Mouse (Mus musculus): ENCODE data around the gene Myo5a. TPM values are rescaled to one million over a fixed set of nuclear protein-coding genes. Genes with fewer than 3 reads are reported as not detected.

Myo5a gene
- total RNA-seq (2021): 100 to 1,000 TPM; 307 to 308 TPM
- long read RNA-seq, experiment 1, partial matches to known transcripts: 23 of 122 reads
- long read RNA-seq, experiment 1, other reads (novel, unspliced or antisense): 97 of 122 reads
- long read RNA-seq, experiment 2, partial matches to known transcripts: 20 of 120 reads
- long read RNA-seq, experiment 2, other reads (novel, unspliced or antisense): 97 of 120 reads

DNA sequence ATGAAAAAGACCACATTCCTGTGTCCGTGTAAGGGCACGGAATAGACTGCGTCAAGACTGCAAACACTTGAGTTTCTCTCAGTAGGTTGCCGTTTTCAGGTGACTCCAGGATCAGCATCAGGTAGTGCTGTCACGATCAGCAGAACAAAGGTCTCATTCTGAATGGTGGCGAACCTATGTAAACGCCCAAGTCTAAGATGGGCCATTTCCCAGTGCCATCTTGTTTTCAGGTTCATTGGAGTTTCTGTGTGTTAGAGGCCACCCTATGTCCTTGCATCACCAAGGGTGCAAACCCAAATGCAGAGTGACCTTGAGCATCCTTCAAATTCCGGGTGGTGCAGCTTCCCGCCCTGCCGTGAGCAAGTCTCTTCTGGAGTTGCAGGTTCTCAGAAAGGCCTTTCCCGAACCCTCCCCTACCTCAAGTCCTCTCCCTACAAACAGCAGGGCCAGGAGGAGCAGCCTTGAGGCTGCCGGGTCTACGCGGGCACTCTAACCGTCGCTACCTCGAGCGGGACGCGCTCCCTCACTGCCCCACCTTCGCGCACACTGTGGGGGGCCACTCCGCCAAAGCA is at the start of gene Myo5a:
Gene Myo5a (plus strand): TSS at position 559 of the 572 bp plus-strand sequence.
- Histone ChIP-seq H3K27ac (peak within 1 kb of the TSS; percentile 99), H3K4me3 (peak within 1 kb of the TSS; percentile 91)
- TF ChIP-seq CTCF (IDR thresholded peaks at IDR 0.05): no peak
- DNase-seq (ENCODE audit: extremely low spot score in 1 of 2, low spot score in 2 of 2): no peak
- intact Hi-C loops (cut with DNase I): loop anchor here (2.0 to 5.0 kb wide), 3 partner anchors 18 to 127 kb away; no protein-coding TSS in a partner anchor

DNA sequence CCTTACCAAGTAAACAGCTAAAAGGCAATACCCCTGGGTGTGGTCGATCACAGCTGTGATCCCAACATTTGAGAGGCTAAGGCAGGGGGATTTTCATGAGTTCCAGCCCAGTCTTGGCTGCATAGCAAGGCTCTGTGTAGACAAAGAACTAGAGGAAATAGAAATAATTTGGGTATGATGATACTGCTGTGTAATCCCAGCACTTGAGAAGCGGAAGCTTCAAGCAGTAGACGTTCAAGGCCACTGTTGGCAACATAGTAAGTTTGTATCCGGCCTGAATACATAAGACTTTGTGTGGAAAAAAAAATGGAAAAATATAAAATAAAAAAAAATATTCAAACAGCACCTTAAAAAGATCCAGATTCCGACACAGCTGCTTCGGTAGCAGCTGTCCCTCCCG is 48.3 kb upstream of the Myo5a start:
- no peak for DNase-seq (ENCODE audit: extremely low spot score in 1 of 2, low spot score in 2 of 2)
- H3K4me3 ChIP-seq: no peak overlapping the region
- intact Hi-C loops (cut with DNase I): no loop called here
- no peak overlapping the region for H3K27ac ChIP-seq
- no peak for TF ChIP-seq CTCF (IDR thresholded peaks at IDR 0.05)

DNA sequence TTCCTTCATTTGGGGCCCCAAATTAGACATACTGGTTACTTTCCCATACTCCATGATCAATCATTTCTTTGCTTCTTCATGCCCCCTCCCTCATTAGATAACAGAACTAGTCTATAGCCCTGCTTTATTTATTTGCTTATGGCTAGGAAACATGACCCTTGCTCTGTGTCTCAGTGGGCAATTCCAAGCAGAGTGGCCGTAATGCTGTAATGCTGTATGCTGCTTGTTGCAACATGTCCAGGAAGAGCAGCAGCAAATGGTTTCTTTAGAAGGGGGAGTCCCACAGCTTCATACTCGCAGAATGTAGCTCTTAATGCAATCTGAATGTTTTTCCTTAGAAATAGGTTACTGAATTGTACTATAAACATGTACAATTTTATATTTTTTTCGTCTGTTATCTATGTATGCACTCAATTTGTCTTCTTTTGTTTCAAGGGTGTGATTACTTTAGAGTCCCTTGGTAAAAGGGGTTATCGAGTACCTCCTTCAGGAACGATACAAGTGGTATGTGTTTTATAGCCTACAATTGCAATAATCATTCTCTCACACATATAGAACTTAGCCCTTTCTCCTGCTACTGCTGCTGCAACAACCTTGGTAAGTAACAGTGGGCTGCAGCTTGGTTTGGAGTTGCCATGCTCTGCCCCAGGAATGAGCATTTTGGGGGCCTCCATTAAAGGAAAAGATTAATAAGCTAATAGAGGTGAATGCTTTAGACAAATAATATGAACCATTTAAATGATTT is 47.5 kb upstream of the Myo5a start:
- intact Hi-C loops (cut with DNase I): no loop called here
- no peak for TF ChIP-seq CTCF (IDR thresholded peaks at IDR 0.05)
- no peak overlapping the region for H3K4me3 ChIP-seq

DNA sequence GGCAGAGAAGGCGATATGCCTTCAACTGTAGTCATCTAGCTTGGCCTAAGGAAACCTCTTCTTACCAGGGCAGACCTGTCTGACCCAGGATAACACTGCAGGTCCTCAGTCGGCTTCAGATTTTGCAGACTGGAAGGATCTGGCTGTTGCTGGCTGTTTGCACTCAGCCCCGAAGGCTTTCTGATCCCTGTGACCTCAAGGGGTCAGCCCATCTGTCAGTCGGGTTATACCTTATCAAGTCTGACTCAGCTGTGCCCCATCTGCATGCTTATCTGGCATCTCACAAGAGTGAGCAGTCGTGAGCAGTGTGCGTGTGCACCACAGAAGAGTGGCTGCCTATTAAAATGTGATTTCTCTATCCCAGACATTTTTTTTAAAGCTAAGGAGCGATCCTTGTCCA is 46.7 kb upstream of the Myo5a start:
- no peak overlapping the region for H3K27ac ChIP-seq
- intact Hi-C loops (cut with DNase I): no loop called here
- TF ChIP-seq CTCF (IDR thresholded peaks at IDR 0.05): no peak
- H3K4me3 ChIP-seq: no peak overlapping the region
- DNase-seq (ENCODE audit: extremely low spot score in 1 of 2, low spot score in 2 of 2): no peak

More for the DNA sequence above, 47.5 kb upstream of the Myo5a start:
- DNase-seq (ENCODE audit: extremely low spot score in 1 of 2, low spot score in 2 of 2): no peak
- H3K27ac ChIP-seq: no peak overlapping the region

DNA sequence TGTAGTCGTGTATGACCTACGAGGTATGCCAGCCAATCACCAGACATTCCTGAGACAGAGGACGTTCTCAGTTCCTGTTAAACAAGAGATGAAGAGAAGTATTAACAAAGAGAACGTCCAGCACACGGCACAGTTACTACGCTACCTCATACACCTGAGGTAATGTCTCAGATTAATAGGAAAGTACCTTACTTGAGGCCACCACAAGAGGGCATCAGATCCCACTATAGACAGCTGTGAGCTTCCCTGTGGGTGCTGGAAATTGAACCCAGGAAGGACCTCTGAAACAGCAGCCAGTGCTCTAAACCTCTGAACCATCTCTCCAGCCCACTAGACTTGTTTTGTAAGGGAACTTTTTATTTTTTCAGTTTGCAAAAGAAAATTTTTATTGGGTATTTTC is 45.1 kb upstream of the Myo5a start:
- no peak for DNase-seq (ENCODE audit: extremely low spot score in 1 of 2, low spot score in 2 of 2)
- Histone ChIP-seq H3K27ac (no peak overlapping the region), H3K4me3 (no peak overlapping the region)
- intact Hi-C loops (cut with DNase I): no loop called here
- TF ChIP-seq CTCF (IDR thresholded peaks at IDR 0.05): peak; percentile 40

DNA sequence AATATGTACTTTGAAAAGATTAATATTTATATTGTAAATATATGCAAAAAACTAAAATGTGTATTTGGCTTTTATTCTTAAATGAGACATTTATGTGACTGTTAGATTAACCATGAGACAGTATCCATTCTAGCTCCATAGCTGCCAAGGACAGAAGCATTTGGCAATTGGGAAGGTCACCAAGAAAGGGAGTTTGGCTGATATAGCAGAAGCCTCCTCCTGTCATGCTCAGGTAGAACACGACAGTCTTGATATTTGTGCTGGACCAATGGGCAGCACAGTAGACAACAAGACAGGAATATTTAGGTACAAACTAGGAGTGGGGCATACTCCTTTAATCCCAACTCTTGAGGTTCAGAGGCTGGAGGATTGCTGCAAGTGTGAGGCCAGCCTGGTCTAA is 38.4 kb upstream of the Myo5a start:
- no peak for DNase-seq (ENCODE audit: extremely low spot score in 1 of 2, low spot score in 2 of 2)
- TF ChIP-seq CTCF (IDR thresholded peaks at IDR 0.05): no peak
- Histone ChIP-seq H3K27ac (no peak overlapping the region), H3K4me3 (no peak overlapping the region)
- intact Hi-C loops (cut with DNase I): loop anchor here (5.0 to 10.0 kb wide), 2 partner anchors 125 to 412 kb away; partner anchors contain the start of gene Leo1

DNA sequence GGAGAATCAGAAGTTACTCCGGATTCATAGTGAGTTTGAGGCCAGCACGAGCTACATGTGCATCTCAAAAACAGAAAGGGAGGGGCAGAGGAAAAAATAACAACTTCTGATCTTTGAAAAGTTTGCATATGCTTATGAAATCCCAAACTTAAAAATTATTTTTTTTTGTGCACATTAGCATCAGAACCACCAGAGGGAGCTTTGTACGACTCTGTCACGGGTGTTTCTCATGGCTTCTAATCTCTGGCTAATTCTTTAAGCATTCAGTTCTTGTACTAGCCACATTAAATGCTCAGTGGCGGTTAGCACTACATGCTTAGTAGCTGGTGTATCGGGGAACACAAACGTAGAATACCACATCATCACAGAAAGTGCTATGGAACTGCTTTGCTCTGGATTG is 37.7 kb upstream of the Myo5a start:
- intact Hi-C loops (cut with DNase I): loop anchor here (5.0 to 10.0 kb wide), 2 partner anchors 126 to 412 kb away; partner anchors contain the start of gene Leo1
- TF ChIP-seq CTCF (IDR thresholded peaks at IDR 0.05): peak; percentile 66
- no peak for DNase-seq (ENCODE audit: extremely low spot score in 1 of 2, low spot score in 2 of 2)
- Histone ChIP-seq H3K4me3 (no peak overlapping the region), H3K27ac (no peak overlapping the region)

DNA sequence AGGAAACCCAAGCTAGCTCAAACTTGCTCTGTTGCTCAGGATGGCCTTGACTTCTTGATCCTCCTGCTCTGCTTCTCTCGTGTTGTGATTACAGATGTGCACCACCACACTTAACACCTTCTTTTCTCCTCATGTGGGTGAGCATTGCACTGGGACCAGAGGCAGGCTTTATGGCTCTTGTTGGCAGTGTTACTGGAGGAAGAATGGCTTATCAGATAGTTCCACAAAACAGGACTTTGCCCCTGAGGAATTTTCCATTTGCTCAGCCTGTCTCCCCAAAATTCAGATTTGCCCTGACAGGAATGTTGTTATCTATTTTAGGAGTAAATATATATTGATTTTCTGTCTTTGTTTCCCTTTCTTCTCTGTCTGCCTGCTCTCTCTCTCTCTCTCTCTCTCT is 36.1 kb upstream of the Myo5a start:
- TF ChIP-seq CTCF (IDR thresholded peaks at IDR 0.05): no peak

DNA sequence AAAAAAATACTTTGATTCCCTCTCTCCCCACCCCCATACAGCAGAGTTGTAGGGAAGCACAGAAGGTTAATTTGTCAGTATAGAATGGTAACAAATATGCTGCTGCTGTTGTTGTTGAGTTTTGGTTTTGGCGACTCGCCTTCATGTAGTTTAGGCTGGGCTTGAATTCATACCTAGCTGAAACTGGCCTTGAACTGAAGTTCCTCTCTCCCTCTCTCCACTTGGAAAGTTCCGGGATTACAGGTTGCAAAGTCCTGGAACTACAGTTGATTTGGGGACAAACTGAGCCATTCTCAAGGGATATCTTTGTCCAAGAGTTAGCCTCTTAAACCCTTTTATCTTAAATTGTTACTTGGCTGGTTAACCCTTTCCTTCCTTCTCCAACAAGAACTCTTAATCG is 34.9 kb upstream of the Myo5a start:
- no peak for DNase-seq (ENCODE audit: extremely low spot score in 1 of 2, low spot score in 2 of 2)
- no peak overlapping the region for H3K27ac ChIP-seq
- no peak overlapping the region for H3K4me3 ChIP-seq
- intact Hi-C loops (cut with DNase I): loop anchor here (5.0 to 10.0 kb wide), 2 partner anchors 84 to 409 kb away; partner anchors contain the start of genes Fam214a and Leo1
- TF ChIP-seq CTCF (IDR thresholded peaks at IDR 0.05): no peak

More for the DNA sequence above, 36.1 kb upstream of the Myo5a start:
- no peak overlapping the region for H3K27ac ChIP-seq
- DNase-seq (ENCODE audit: extremely low spot score in 1 of 2, low spot score in 2 of 2): no peak
- intact Hi-C loops (cut with DNase I): loop anchor here (5.0 to 10.0 kb wide), 3 partner anchors 82 to 410 kb away; partner anchors contain the start of genes Fam214a and Leo1
- no peak overlapping the region for H3K4me3 ChIP-seq

DNA sequence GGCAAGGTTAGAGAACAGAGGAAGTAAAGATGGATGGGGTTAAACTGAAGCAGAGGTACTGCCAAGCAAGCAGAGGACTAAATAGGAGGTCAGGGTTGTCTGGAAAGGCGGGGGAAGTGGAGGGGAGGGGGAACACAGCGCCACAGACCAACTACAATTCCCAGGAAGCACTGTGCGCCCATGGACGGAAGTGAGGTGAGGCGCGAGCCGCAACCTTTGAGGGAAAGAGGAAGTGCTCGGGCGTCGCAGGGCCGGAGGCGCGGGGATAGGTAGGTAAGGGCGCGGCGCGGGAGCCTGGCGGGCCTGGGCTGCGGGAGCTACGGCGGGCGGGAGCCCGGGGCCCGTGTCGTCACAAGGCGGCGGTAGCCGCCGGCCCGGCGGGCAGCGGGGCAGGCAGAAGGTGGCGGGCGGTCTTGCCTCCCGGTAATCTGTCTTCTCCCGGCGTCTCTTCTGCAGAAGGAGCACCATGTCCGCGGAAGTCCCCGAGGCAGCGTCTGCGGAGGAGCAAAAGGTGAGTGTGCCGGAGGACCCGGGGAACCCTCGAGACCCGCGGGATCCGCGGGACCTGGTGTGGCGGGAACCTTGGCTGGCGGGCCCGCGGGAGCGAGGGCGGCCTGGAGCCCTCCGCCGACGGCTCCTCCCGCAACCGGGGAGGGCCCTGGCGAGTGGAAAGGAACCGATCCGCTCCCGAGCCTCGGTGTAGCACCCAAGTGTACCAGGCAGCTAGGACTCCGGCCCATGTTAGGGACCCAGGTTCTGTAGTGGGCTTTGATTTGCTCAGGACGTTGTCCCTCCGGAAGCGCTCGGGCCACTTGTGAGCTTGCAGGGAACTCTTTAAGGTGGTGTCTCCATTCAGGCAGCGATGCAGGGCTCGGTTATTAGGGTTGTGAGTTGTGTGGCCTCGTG is 33.1 kb upstream of the Myo5a start, which contains the start of gene Arpp19:
Gene Arpp19 (plus strand): TSS at position 164 of the 906 bp plus-strand sequence.
- intact Hi-C loops (cut with DNase I): loop anchor here (5.0 to 10.0 kb wide), 2 partner anchors 85 to 407 kb away; partner anchors contain the start of genes Fam214a and Leo1
- DNase-seq (ENCODE audit: extremely low spot score in 1 of 2, low spot score in 2 of 2): peak; percentile 83 to 88

DNA sequence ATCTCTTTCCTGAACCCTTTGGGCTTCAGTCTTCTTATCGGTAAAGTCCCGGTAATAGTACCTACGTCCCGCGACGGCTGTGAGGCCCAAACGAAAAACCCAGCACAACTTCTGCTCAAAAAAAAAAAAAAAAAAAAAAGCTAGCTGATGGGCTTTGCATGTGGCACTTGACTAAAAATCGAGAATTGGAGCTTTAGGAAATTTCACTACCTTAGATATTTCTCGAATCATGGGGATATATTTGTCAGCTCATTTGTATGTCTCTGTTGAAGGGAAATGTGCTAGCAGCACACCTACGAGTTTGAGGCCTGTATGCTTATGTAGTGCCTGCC is 32.5 kb upstream of the Myo5a start:
- no peak for TF ChIP-seq CTCF (IDR thresholded peaks at IDR 0.05)
- Histone ChIP-seq H3K27ac (peak overlapping the region; percentile 82; the same call in 1 of the 2 replicates), H3K4me3 (peak overlapping the region; percentile 93)
- intact Hi-C loops (cut with DNase I): loop anchor here (5.0 to 10.0 kb wide), 2 partner anchors 86 to 406 kb away; partner anchors contain the start of genes Fam214a and Leo1
- DNase-seq (ENCODE audit: extremely low spot score in 1 of 2, low spot score in 2 of 2): no peak

More for the DNA sequence above, 33.1 kb upstream of the Myo5a start, which contains the start of gene Arpp19:
- Histone ChIP-seq H3K4me3 (peak within 1 kb of the TSS; percentile 93), H3K27ac (peak within 1 kb of the TSS; percentile 82)
- TF ChIP-seq CTCF (IDR thresholded peaks at IDR 0.05): no peak; the same call in 1 of the 2 replicates

Measured in left cerebral cortex, adult 2 months (tissue).